Mouse (Mus musculus) kidney, embryonic 15.5 days (tissue): ENCODE data around the gene Olfr1278. TPM values are rescaled to one million over a fixed set of nuclear protein-coding genes. Genes with fewer than 3 reads are reported as not detected.
"Not testable (repeated sequence)": the region's sequence is repeated elsewhere in the genome, so short reads cannot be mapped to it uniquely, and the experiment has no call there.

Experiments used
- ATAC-seq: fragments of 200-750 bp; cut with Nextera tagmentation; replicated peaks from 2 replicates; pipeline ENCODE4 v1.8.0; 2017; ENCODE audit warnings: moderate TSS enrichment; ENCODE audit not compliant: low FRiP score
- H3K27ac ChIP-seq: fragments of 300-500 bp; sonication (generic); 2 replicates; pipeline ENCODE4 v1.5.1; 2015; ENCODE audit warnings: mild to moderate bottlenecking, inconsistent platforms
- H3K27me3 ChIP-seq: fragments of 300-500 bp; sonication (generic); 2 replicates; pipeline ENCODE4 v1.6.1; 2015; ENCODE audit warnings: inconsistent platforms
- H3K36me3 ChIP-seq: fragments of 300-500 bp; sonication (generic); 2 replicates; pipeline ENCODE4 v1.6.1; 2015; ENCODE audit warnings: inconsistent platforms
- H3K4me1 ChIP-seq: fragments of 300-500 bp; sonication (generic); 2 replicates; pipeline ENCODE4 v1.6.1; 2015; ENCODE audit warnings: inconsistent platforms
- H3K4me2 ChIP-seq: fragments of 300-500 bp; sonication (generic); 2 replicates; pipeline ENCODE4 v1.6.1; 2015; ENCODE audit warnings: moderate library complexity, mild to moderate bottlenecking, inconsistent platforms
- H3K4me3 ChIP-seq: fragments of 300-500 bp; sonication (generic); replicated peaks from 2 replicates; pipeline ENCODE4 v1.5.1; 2015; ENCODE audit warnings: mild to moderate bottlenecking, inconsistent platforms
- H3K9ac ChIP-seq: fragments of 300-500 bp; sonication (generic); 2 replicates; pipeline ENCODE4 v1.6.1; 2015; ENCODE audit warnings: mild to moderate bottlenecking, inconsistent platforms
- H3K9me3 ChIP-seq: fragments of 300-500 bp; sonication (generic); replicated peaks from 2 replicates; pipeline ENCODE4 v1.6.1; 2016; ENCODE audit warnings: inconsistent platforms
- WGBS: fragments of 180-500 bp; shearing (Covaris S2); methylation state at CpG from one replicate; pipeline ENCODE4 v1.1.7; 2015; ENCODE audit warnings: mixed read lengths; 5-methylcytosine and 5-hydroxymethylcytosine counted together
- polyA plus RNA-seq: library from polyadenylated mRNA; unstranded; fragments of >200 nt; fragmentation: Nextera tagmentation; extraction: Ambion mirVana; gene quantifications from 2 replicates; pipeline ENCODE4 v1.2.1, GENCODE M21; 2015

The Olfr1278 gene
- not detected in 2 replicates for polyA plus RNA-seq

- no peak within 1 kb of the TSS for H3K4me3 ChIP-seq
- H3K36me3 ChIP-seq, result no peaks in the 10 kb centered on the region
- H3K27me3 ChIP-seq, result no peaks in the 10 kb centered on the region
- no peaks in the 10 kb centered on the region for H3K9me3 ChIP-seq
- H3K27ac ChIP-seq, result no peak within 1 kb of the TSS
- H3K4me1 ChIP-seq, result no peaks in the 10 kb centered on the region
- no peak for ATAC-seq
- H3K9ac ChIP-seq, result no peak within 1 kb of the TSS
- no peak within 1 kb of the TSS for H3K4me2 ChIP-seq
These were observed at the start of gene Olfr1278 for GRCm38 (mm10) chr2:111289836-111290235. Gene Olfr1278 (plus strand): TSS chr2:111290136.

GRCm38 (mm10) chr2:111254216-111254615 is 35.7 kb upstream of the Olfr1278 start, which contains the start of gene Olfr1276:
Gene Olfr1276 (plus strand): TSS chr2:111254516.
- no peaks in the 10 kb centered on the region for H3K36me3 ChIP-seq
- no peak within 1 kb of the TSS for H3K9ac ChIP-seq
- H3K4me1 ChIP-seq, result no peaks in the 10 kb centered on the region
- H3K27me3 ChIP-seq, result no peaks in the 10 kb centered on the region
- H3K27ac ChIP-seq, result no peak within 1 kb of the TSS
- no peak within 1 kb of the TSS for H3K4me3 ChIP-seq
- ATAC-seq, result no peak
- H3K9me3 ChIP-seq, result no peaks in the 10 kb centered on the region
- H3K4me2 ChIP-seq, result no peak within 1 kb of the TSS

- no peak for ATAC-seq
- Histone ChIP-seq H3K27me3 (no peaks in the 10 kb centered on the region), H3K9me3 (no peaks in the 10 kb centered on the region), H3K4me1 (no peaks in the 10 kb centered on the region), H3K36me3 (no peaks in the 10 kb centered on the region), H3K4me2 (no peak within 1 kb of the TSS), H3K9ac (no peak within 1 kb of the TSS), H3K27ac (no peak within 1 kb of the TSS), H3K4me3 (no peak within 1 kb of the TSS)
- WGBS, result 74% methylated on average over 2 of the region's 2 CpGs
These were observed 15.9 kb upstream of the Olfr1278 start, which contains the start of gene Olfr1277 for GRCm38 (mm10) chr2:111274006-111274405. Gene Olfr1277 (minus strand): TSS chr2:111274106.

GRCm38 (mm10) chr2:111298541-111298940 is 8.6 kb downstream of the Olfr1278 start:
- H3K9ac ChIP-seq, result no peak overlapping the region
- H3K4me3 ChIP-seq, result no peak overlapping the region
- no peak overlapping the region for H3K27ac ChIP-seq
- H3K9me3 ChIP-seq, result no peaks in the 10 kb centered on the region
- H3K4me1 ChIP-seq, result no peaks in the 10 kb centered on the region
- no peaks in the 10 kb centered on the region for H3K36me3 ChIP-seq
- no peaks in the 10 kb centered on the region for H3K27me3 ChIP-seq
- H3K4me2 ChIP-seq, result no peak overlapping the region
- ATAC-seq, result no peak

- no peak within 1 kb of the TSS for H3K27ac ChIP-seq
- no peak for ATAC-seq
- no peaks in the 10 kb centered on the region for H3K9me3 ChIP-seq
- H3K36me3 ChIP-seq, result no peaks in the 10 kb centered on the region
- H3K9ac ChIP-seq, result no peak within 1 kb of the TSS
- H3K4me2 ChIP-seq, result no peak within 1 kb of the TSS
- no peaks in the 10 kb centered on the region for H3K27me3 ChIP-seq
- no peak within 1 kb of the TSS for H3K4me3 ChIP-seq
- no peaks in the 10 kb centered on the region for H3K4me1 ChIP-seq
These were observed 10.4 kb downstream of the Olfr1278 start, which contains the start of gene Olfr1279 for GRCm38 (mm10) chr2:111300374-111300773. Gene Olfr1279 (plus strand): TSS chr2:111300635.

GRCm38 (mm10) chr2:111313717-111314116 is 23.8 kb downstream of the Olfr1278 start, which contains the start of gene Olfr1280:
Gene Olfr1280 (plus strand): TSS chr2:111314017.
- H3K36me3 ChIP-seq, result no peaks in the 10 kb centered on the region

GRCm38 (mm10) chr2:111326220-111326619 is 36.3 kb downstream of the Olfr1278 start, which contains the start of gene Olfr1281:
Gene Olfr1281 (plus strand): TSS chr2:111326520.
- ATAC-seq, result no peak
- Histone ChIP-seq H3K4me1 (no peaks in the 10 kb centered on the region), H3K4me2 (no peak within 1 kb of the TSS), H3K27me3 (no peaks in the 10 kb centered on the region), H3K9me3 (no peaks in the 10 kb centered on the region), H3K9ac (no peak within 1 kb of the TSS), H3K36me3 (no peaks in the 10 kb centered on the region), H3K4me3 (no peak within 1 kb of the TSS), H3K27ac (no peak within 1 kb of the TSS)
- 78% methylated on average over 2 of the region's 2 CpGs for WGBS

More at GRCm38 (mm10) chr2:111313717-111314116, 23.8 kb downstream of the Olfr1278 start, which contains the start of gene Olfr1280:
- Histone ChIP-seq H3K27me3 (no peaks in the 10 kb centered on the region), H3K27ac (no peak within 1 kb of the TSS), H3K4me2 (no peak within 1 kb of the TSS), H3K4me1 (no peaks in the 10 kb centered on the region), H3K9me3 (no peaks in the 10 kb centered on the region), H3K9ac (no peak within 1 kb of the TSS), H3K4me3 (no peak within 1 kb of the TSS)
- no peak for ATAC-seq

- ATAC-seq, H3K4me1 ChIP-seq, H3K9ac ChIP-seq, H3K27me3 ChIP-seq, H3K36me3 ChIP-seq, H3K4me2 ChIP-seq, H3K4me3 ChIP-seq, H3K9me3 ChIP-seq, H3K27ac ChIP-seq: not testable (repeated sequence)
- WGBS, result 87% methylated on average over 5 of the region's 5 CpGs
These were observed 43.8 kb downstream of the Olfr1278 start for GRCm38 (mm10) chr2:111333721-111334120.

GRCm38 (mm10) chr2:111335976-111336375 is 46.0 kb downstream of the Olfr1278 start, which contains the start of gene Olfr1282:
Gene Olfr1282 (minus strand): TSS chr2:111336076.
- H3K4me1 ChIP-seq, result no peaks in the 10 kb centered on the region
- 76% methylated on average over 2 of the region's 2 CpGs for WGBS
- no peaks in the 10 kb centered on the region for H3K27me3 ChIP-seq
- H3K9ac ChIP-seq, result no peak within 1 kb of the TSS
- H3K4me2 ChIP-seq, result no peak within 1 kb of the TSS
- no peak for ATAC-seq
- H3K9me3 ChIP-seq, result no peaks in the 10 kb centered on the region
- no peak within 1 kb of the TSS for H3K4me3 ChIP-seq
- H3K36me3 ChIP-seq, result no peaks in the 10 kb centered on the region
- no peak within 1 kb of the TSS for H3K27ac ChIP-seq

Other genes starting within 250 kb of the Olfr1278 start
- not detected in 2 replicates for gene Gm13941, start 184.2 kb upstream of the Olfr1278 start, polyA plus RNA-seq
- not detected in 2 replicates for gene Gm15130, start 137.2 kb upstream of the Olfr1278 start, polyA plus RNA-seq
- gene 4930430A15Rik, start 60.5 kb upstream of the Olfr1278 start, polyA plus RNA-seq, result not detected in 2 replicates
- gene Olfr1275, start 54.9 kb upstream of the Olfr1278 start, polyA plus RNA-seq, result not detected in 2 replicates
- gene Olfr1276, start 35.6 kb upstream of the Olfr1278 start, polyA plus RNA-seq, result not detected in 2 replicates
- not detected in 2 replicates for gene Olfr1277, start 16.0 kb upstream of the Olfr1278 start, polyA plus RNA-seq
- gene Olfr1279, start 10.5 kb downstream of the Olfr1278 start, polyA plus RNA-seq, result not detected in 2 replicates
- not detected in 2 replicates for gene Olfr1280, start 23.9 kb downstream of the Olfr1278 start, polyA plus RNA-seq
- gene Olfr1281, start 36.4 kb downstream of the Olfr1278 start, polyA plus RNA-seq, result not detected in 2 replicates
- not detected in 2 replicates for gene Olfr1282, start 45.9 kb downstream of the Olfr1278 start, polyA plus RNA-seq
- not detected in 2 replicates for gene Olfr1283, start 76.7 kb downstream of the Olfr1278 start, polyA plus RNA-seq
- gene Olfr1284, start 85.4 kb downstream of the Olfr1278 start, polyA plus RNA-seq, result not detected in 2 replicates
- gene Olfr1286, start 133.0 kb downstream of the Olfr1278 start, polyA plus RNA-seq, result not detected in 2 replicates
- gene Olfr1287, start 159.0 kb downstream of the Olfr1278 start, polyA plus RNA-seq, result not detected in 2 replicates
- gene Olfr1288, start 184.0 kb downstream of the Olfr1278 start, polyA plus RNA-seq, result not detected in 2 replicates
- not detected in 2 replicates for gene Olfr1289, start 190.7 kb downstream of the Olfr1278 start, polyA plus RNA-seq
- gene Olfr1290, start 203.7 kb downstream of the Olfr1278 start, polyA plus RNA-seq, result not detected in 2 replicates
- gene Olfr1291-ps1, start 207.0 kb downstream of the Olfr1278 start, polyA plus RNA-seq, result not detected in 2 replicates
- gene Olfr1293-ps, start 235.1 kb downstream of the Olfr1278 start, polyA plus RNA-seq, result not detected in 2 replicates